Mouse (Mus musculus) layer of hippocampus, postnatal 36 days (tissue): ENCODE results near the gene Rrm2. TPM values are rescaled to one million over a fixed set of nuclear protein-coding genes. Genes with fewer than 3 reads are reported as not detected.
"Not testable (repeated sequence)": the region's sequence is repeated elsewhere in the genome, so short reads cannot be mapped to it uniquely, and the experiment has no call there.

Experiments used
- DNase-seq, 2 experiments: peaks; one replicate each; pipeline ENCODE4 v3.0.0; 2022
- total RNA-seq, 2 experiments: library from RNA; stranded (reverse); gene quantifications; 2 replicates each; pipeline ENCODE4 v1.2.3; 2021

The Rrm2 gene
- total RNA-seq, 2 experiments from 2014 or later = 2.5 to 3.1 TPM

- DNase-seq = no peak
Measured at GRCm38 (mm10) chr12:24705502-24706263, 2.4 kb upstream of the Rrm2 start.

- DNase-seq = no peak
Measured at GRCm38 (mm10) chr12:24706764-24707479, 1.1 kb upstream of the Rrm2 start.

- no peak for DNase-seq
Measured at GRCm38 (mm10) chr12:24707480-24707802, 600 bp upstream of the Rrm2 start.

- DNase-seq = no peak
Measured at GRCm38 (mm10) chr12:24708824-24709218, 780 bp downstream of the Rrm2 start.

- no peak for DNase-seq
Measured at GRCm38 (mm10) chr12:24709409-24709808, 1.4 kb downstream of the Rrm2 start.

GRCm38 (mm10) chr12:24709831-24710508 is 1.9 kb downstream of the Rrm2 start:
- peak in 1 of 2 experiments; percentile 15 for DNase-seq

- DNase-seq = no peak
Measured at GRCm38 (mm10) chr12:24710672-24711071, 2.6 kb downstream of the Rrm2 start.

- DNase-seq = no peak
Measured at GRCm38 (mm10) chr12:24712396-24712795, 4.4 kb downstream of the Rrm2 start.

- DNase-seq = no peak
Measured at GRCm38 (mm10) chr12:24714579-24715255, 6.7 kb downstream of the Rrm2 start.

- DNase-seq = no peak
Measured at GRCm38 (mm10) chr12:24715268-24715896, 7.3 kb downstream of the Rrm2 start.

GRCm38 (mm10) chr12:24716721-24717301 is 8.8 kb downstream of the Rrm2 start:
- DNase-seq = peak; percentile 34 to 40

- DNase-seq = no peak
Measured at GRCm38 (mm10) chr12:24723434-24723833, 15.4 kb downstream of the Rrm2 start.

GRCm38 (mm10) chr12:24723859-24724258 is 15.8 kb downstream of the Rrm2 start:
- no peak for DNase-seq

- DNase-seq = no peak
Measured at GRCm38 (mm10) chr12:24724369-24724768, 16.3 kb downstream of the Rrm2 start.

- peak; percentile 21 to 43 for DNase-seq
Measured at GRCm38 (mm10) chr12:24734828-24735394, 26.9 kb downstream of the Rrm2 start.

- no peak for DNase-seq
Measured at GRCm38 (mm10) chr12:24736956-24737355, 28.9 kb downstream of the Rrm2 start.

GRCm38 (mm10) chr12:24739963-24740362 is 31.9 kb downstream of the Rrm2 start:
- no peak for DNase-seq

GRCm38 (mm10) chr12:24741535-24741934 is 33.5 kb downstream of the Rrm2 start:
- not testable (repeated sequence) for DNase-seq

- no peak for DNase-seq
Measured at GRCm38 (mm10) chr12:24744309-24744708, 36.3 kb downstream of the Rrm2 start.

GRCm38 (mm10) chr12:24746579-24747296 is 38.7 kb downstream of the Rrm2 start:
- DNase-seq = no peak

GRCm38 (mm10) chr12:24747297-24747696 is 39.3 kb downstream of the Rrm2 start:
- no peak for DNase-seq
